Mouse (Mus musculus) right cerebral cortex, postnatal 4 days (tissue): ENCODE results near the gene AU040320.

Experiments used
- DNase-seq: peaks from one replicate; pipeline ENCODE4 v3.0.0-alpha.2; 2022

The AU040320 gene

DNA sequence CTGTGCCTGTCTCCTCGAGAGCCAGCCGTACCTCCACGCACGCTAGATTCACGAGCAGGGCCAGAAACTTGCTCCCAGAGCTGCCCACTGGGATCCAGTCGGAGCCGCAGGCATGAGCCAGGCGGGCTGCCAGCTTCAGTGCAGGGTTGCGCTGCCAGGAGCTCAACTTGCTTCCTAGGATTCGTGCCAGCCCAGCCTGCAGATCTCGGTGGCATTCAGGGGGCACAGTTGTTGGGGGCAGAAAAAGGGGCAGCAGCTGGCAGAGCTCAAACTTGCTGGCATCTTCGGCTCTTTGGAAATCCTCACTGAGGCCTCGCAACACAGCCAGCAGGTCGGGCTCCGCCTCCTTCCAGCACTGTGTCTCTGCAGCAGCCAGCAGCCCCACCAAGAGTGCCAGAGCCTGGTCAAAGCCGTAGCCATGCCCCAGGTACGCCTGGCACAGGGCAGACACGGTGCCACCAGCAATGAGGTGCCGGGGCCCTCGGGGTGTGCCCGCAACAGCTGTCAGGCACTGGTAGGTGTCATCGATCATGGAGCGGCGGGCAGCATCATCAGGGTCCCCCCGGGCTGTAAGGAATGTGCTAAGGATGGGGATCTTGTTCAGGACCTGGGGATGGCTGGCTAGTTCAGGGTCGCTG lies 3.2 kb upstream of the AU040320 start:
- DNase-seq: peak; percentile 81

DNA sequence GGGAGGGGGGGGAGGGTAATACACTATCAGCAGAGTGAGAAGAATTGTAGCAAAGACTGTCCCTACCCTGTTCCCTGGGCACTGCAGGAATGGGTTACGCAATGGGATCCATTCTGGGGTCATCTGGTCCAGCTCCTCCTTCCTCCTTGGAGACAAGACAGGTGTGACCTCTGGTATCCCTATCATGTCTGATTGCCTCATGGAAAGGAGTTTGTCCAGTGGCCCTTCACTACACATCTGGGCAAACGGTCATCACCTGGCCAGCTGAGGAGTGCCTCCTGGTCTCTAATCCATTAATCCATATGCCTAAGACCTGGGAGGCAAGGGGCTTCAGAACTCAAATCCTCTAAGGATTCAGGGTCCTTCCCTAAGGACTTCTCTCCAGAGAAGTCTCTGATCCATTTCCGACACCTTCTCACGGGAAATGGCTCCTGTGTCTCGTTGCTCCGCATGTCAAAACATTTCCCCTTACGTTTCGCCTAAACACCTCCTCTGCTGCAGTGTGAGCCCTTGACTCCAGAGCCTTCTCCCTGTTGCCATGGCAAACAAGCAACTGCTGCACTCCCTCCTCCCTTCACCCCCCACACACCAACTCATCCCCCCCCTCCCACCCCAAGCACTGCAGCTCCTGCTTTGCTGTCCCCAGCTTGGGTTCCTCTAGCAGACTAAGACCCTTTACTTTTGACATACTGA lies 2.3 kb upstream of the AU040320 start:
- DNase-seq: no peak

DNA sequence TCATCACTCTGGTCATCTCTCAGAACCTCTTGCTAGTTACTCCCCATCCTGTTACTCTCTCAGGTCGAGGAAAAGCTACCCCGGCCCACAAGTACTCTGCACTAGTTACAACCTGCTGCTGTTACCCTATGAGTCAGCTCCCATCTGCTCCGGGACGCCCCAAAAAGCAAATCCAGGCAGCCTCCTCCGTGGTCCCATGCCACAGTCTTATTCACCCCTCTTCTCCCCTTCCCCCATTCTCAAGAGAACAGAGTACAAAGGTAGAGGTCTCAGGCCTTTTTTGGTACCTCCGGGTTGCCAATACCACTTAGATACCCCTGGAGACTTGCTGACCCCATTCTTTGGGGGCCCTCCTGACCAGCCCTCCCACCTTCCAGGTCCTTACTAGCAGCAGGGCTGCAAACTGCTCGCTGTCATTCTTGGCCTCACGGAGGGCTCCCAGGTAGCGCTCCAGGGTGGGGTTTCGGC lies 1.8 kb upstream of the AU040320 start:
- DNase-seq: no peak

DNA sequence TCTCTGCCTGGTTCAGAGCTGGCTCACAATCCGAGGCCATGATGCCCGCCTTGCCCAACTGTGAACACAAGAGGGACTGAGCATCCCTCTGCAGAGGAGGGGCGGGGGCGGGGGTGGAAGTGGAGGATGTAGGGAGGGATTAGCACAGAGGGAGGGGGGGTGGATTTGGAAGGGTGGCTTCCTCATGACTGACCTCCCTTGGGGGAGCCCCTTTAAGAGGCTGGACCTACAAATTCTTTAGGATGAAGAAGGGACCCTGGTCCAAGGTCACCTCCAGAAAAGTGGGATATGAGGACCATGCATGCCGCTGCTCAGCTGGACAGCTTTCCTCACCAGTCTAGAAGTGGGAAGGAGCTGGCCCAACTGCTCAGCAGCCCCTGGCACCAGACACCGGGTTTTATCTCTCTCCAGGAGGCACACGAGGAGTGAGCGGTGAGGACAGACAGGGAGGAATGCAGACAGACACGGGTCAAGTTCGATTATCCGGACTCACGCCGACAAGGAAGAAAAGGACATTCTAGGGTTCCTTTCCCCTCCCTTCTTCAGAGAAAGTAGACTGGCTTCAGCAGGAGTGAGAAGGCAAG lies 1.2 kb upstream of the AU040320 start:
- DNase-seq: no peak

DNA sequence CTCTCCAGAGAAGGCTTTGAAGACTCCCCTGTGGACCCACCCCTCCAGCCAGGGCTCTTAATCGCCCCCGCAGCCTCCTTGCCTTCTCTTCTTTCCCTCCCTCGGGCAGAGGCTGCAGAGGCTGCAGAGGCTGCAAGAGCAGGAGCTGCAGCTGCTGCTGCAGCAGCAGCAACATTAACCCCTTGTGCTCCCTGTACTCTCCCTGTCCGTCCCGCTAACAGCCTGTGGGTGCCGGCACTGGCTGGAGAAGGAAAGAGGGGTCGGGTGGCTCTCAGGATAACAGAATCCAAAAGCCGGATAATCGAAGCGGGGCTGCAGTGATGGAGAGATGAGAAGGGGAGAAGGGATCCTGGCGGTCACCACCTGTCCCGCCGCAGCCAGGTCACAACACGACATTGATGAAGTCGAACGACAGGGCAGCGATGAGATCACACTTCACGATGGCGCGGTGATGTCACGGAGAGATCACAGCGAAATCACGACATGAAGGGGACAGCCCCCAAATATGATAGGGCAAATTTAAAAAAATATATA lies 669 bp upstream of the AU040320 start:
- no peak for DNase-seq

DNA sequence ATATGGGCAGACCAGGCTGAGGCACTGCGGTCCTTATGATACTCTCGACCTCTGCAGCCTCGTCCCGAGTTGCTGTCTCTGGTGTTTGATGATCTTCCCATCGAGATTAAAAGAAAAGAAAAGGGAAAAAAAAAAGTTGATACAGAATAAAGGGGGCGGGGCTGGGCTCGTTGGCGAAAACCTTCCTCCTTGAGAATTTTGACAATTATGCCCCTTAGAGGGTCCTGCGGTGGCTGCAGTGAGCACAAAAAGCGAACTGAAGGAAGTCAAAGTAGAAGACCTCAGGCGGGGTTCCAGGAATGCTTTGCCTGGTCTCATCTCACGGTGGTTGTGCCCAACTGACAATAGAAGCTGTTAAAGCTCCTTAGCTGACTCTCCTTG lies 877 bp downstream of the AU040320 start:
- DNase-seq: no peak

DNA sequence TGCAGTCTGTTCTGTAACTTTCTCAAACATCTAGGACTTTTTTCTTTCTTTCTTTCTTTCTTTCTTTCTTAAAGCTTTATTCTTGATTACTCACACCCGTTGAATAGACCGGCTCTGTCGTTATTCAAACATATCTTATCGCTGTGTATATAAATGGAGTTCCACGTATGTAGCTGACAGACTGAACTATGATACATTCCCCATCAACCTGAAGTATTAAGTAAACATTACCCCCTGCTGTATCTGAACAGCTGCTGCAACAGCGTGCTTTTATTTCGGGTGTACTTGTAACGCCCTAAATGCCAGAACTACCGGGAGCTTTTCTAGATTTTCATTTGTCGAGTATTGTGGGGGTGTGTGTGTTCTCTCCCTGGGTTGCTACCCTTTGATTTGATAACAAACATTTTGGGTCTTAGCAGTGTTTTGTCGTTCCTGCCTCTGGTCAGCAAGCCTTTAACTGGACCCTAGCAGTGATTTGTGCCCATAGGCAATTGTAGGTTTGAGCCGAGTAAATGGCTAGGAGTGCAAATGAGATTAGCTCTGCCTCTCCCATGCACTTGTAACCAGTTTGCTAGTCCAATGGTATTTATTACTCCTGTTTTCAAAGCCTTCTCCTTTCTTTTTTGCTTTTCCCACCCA lies 1.5 kb downstream of the AU040320 start:
- no peak for DNase-seq

DNA sequence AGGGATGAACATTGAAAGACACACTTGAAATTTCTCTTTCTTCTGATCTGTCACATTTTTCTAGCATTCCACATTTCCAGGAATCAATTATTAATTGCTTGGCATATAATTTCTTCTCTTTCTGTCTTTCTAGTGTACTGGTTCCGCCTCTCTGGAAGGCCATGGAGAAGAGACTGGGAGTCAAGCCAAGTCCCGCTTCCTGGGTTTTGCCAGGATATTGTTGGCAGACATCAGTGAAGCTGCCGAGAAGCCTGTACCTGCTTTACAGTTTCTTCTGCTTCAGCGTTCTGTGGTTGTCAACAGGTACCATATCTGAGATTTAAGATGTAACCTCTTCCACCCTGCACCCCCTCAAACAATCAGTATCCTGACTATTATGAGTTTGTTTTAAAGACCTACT lies 3.4 kb downstream of the AU040320 start:
- DNase-seq: no peak

DNA sequence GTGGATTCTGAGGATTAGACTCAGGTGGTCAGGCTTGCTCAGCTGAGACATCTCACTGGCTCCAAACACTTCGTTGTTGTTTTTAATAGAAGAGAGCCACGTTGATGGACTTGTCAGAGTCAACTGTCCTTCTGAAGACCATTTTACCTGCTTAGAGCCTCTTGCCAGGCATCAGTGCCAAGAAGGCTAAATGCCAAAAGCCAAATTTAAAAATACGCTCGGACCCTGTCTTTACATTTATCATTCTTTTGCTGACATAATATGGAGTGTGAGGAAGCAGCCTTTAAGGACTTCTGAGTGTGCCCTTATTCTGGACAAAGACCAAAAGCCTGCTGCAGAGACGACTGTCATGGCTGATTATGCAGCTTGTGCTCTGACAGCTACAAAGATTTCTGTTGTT lies 5.0 kb downstream of the AU040320 start:
- no peak for DNase-seq

DNA sequence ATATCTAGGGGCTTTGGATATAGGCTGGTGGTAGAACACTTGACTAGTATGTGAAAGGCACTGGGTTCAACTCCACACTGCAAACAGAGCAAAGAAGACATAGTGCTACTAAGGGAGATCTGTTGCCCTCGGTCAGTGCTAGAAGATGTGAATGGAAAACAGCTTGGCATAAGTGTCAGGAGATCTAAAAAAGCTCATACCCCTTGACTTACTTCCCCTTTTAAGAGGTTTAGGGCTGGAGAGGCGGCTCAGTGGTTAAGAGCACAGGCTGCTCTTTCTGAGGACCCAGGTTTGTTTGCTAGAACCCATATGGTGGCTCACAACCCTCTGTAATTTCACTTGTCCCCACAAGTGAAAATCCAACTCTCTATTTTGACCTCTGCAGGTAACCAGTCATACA lies 6.1 kb downstream of the AU040320 start:
- no peak for DNase-seq

DNA sequence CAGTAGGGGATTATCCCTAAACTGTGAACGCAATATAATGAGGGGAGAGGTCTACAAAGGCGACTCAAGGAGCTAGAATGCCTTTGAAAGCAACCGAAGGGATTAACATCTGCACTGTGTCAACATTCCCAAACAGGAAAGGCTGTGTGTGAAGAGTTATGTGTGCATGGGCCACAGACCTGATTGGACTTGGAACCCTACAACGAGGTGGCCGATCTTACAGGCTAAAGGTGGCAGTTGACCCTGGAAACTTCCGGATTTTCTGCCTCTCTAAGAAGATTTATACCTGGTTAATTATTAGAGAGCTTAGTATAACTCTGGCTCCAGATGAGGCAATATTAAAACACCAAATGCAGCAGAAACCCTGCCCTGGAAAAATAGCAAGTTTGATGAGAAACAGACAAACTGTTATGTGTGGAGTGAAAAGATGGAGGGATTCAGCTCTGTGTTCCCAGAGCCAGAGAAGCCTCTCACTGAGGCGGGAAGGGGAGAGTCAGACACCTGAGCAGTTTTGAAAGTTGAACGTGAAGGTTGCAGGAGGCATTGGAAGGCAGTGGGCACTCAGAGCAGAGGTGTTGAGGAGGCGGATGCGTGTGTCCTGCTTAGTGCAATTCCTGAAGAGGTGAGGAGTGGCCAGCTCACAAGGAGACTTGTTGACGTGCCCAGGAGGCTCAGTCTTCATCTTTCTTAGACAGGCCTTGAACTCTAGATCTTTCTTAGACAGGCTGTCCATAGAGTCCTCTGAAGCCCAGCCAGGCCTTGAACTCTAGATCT lies 9.4 kb downstream of the AU040320 start:
- DNase-seq: no peak

DNA sequence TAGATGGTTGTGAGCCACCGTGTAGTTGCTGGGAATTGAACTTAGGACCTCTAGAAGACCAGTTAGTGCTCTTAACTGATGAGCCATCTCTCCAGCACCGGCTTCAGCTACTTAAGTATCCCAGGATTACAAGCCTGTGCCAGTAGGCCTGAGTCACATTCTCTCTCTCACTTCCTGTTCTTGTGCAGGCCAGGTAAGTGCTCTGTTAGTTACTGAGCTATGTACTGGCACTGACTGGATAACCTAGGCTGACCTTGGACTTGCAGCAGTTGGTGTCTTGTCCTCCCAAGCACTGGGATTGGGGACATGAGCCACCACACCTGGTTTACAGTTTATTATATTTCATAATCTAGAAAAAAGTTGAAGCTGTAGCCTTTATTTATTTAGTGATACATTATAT lies 10.1 kb downstream of the AU040320 start:
- DNase-seq: no peak

DNA sequence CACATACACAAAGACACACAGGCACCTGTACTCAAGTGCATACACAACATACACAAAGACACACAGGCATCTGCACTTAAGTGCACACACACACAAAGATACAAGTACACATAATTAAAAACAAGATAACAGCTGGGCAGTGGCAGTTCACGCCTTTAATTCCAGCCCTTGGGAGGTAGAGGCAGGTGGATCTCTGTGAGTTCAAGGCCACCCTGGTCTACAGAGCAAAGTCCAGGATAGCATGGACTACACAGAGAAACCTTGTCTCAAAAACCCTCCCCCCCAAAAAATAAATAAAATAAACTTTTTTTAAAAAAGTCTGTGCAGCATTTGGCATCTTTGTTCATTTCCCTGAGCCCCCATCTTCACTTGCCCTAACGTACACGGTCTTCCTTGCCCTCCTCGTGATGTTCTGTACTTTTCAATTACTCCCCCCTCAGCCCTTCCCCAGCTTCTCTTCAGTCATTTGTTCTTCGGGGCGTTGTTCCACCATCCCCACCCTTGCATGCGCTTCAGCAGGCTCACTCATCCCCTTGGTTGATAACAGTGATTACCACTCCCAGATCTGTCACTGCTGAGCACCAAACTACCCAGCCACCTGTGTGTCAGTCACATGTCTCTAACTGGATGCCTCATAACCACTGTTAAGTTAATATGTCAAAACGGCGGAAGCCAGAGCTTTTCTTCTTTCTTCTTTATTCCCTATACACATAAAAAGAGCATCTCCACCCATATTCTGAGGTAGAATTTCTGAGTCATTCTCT lies 16.6 kb downstream of the AU040320 start:
- no peak for DNase-seq

DNA sequence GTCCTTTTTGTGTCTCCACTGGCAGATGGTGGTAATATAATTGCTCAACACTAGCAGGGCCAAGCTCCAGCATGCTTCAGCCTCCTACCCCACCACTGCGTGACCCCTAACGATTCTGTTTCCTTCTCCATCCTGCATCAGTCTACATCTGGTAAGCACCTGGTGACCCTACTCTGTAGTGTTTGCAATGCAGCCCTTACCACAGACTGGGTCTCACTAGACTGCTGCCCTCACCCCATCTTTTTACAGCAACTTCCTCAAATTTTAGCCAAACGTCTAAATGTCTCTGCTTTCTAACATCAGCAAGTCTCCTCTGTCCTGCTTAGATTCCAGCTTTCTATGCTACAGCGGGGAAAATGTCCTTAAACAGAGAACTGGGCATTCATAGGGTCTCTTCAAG lies 17.5 kb downstream of the AU040320 start:
- DNase-seq: no peak

DNA sequence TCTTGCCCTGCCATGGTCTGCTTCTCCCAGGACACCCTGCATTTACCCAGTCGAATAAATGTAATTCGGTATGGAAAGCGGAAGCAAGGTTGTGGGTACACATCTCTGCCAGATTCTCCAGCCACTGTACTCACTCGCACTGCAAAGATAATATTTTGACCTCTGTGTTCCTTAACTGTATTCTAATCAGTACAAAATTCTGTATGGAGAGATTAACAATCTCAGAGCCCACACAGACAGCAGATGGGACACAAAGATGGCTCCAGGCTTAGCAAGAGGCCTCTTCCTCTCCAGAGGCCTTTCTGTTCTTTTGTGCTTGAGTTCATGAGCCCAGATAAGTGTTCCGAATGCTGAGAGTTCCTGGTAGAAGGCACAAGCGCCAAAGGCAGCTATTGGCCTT lies 20.5 kb downstream of the AU040320 start:
- no peak for DNase-seq

DNA sequence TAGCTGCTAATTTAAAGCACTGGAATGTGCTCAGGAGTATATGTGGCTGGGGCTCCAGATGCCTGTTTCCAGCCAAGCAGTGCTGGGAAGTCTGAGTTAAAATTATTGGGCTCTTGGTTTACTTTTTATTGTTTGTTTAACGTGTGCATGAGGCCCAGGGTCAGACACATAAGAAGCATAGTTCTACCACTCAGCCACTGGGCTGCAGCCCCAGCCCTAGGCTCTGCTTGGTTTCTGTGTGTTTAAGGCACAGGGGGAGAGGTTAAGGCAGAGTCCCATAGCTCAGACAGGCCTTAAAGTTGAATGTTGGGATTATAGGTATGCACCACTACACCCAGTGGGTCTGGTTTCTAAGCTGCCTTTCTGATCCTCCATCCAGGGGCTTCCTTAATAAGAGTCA lies 21.8 kb downstream of the AU040320 start:
- DNase-seq: no peak

DNA sequence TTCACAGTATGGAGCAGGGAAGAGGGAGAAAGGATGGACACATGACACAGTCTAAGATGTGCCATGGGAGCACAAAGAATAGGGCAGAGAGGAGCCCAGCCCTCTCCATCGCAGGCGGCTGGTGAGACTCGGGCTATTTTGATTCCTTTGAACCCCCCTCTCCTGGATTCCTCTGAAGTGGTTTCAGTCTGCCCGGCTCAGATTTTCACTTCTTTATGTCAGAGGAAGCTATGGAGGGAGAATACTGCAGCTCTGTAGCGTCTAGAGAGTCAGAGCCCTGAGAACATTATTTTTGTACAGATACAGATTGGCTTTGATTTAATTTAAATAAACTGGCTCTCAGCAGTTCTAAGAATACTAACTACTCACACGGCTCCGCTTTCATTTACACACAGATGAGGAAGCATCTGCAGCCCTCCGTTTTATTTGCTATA lies 25.8 kb downstream of the AU040320 start:
- no peak for DNase-seq

DNA sequence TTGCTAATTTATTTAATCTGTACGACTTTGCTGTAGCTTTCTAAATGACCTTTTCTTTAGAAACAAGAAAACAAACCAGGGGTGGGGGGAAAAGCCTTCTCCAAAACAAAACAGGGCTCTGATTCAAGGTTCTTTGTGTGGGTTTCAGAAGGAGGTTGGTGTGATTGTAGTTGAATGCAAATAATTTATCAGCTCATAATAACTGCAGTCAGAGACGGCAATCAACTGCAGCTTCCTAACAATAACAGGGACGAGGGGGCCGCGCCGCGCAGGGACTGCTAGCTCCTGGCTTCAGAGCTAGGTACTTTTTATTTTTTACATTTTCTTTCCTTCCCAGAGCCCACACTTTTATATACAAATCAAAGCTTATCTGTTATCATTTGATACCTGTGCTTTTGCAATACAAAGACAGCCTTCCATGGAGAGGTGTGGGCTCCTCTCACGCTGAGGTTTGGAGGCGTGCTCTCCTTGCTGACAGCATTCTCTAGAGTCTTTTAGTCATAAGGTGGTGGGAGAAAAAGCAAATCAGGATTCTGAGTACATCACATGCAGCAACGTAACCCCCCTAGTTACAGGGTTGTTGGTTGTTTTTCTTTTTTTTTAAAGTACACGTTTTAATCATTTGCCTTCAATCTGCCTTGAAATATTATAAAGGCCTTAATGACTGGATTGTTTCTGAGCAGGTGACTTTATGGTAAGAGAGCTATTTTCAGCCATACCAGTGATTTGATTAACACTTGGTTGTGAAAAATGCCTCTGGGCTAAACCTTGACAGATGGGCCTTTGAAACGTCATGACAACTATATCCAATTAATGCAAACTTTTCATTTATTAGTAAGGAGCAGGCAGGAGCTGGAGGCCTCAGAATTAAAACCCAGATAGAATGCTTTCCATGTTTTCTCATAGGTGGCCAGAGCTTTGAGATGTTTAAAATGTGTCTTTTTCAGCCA lies 26.8 kb downstream of the AU040320 start:
- no peak for DNase-seq

DNA sequence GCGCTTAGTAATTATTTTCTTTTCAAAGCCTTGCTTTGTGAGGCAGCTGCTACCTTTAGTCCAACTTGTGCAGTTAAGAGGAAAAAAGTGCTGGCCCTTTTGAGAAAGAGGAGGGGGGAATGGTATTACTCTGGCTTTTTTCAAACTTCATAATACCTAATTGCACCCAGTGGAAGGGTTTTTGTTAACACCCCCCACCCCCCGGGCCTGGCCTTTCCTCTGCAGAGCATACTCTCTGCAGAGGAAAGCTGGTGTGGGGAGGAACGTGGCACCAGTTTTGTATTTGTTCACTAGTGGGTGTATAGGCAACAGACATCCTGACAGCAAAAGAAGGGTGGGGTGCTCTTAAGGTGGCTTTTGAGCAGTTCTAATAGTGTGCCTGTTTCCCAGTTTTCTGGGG lies 28.5 kb downstream of the AU040320 start:
- DNase-seq: no peak

DNA sequence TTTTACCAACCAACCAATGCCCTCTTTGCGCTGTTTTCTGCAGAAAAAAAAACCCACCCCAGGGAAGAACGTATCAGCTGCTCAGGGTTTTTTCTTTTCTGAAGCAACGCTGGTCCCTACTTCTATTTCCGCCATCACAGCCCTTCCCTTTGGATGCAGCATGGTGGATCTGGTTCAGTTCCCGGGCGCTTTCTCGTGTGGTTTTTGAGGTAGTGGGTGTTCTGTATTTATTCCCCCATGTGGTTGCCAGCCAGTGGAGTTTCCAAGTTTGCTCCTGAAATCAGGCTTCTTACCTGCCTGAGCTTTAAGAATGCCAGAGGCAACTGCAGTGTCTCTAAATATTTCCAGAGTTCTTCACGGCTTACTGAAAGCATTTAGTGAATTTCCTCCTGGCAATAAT lies 29.2 kb downstream of the AU040320 start:
- peak; percentile 44 for DNase-seq

DNA sequence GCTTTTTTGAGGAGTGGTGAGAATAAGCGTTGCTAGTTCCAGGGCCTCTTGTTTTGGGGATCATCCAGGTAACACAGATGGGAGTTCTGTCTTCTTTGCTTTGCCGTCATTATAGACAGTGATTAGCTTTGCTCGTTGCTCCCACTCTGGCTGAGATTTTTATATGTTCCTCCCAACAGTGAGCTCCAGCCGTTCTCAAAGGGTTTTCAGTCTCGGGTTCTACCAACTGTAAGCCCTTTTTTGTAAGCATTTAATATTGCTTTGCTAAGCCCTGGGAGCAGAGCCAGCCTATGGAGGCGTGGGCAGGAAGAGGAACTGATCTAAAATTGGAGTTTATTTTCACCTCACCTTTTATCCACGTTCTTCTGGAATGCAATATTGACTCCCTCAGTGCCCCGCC lies 29.7 kb downstream of the AU040320 start:
- no peak for DNase-seq
